Mouse (Mus musculus) embryonic facial prominence, embryonic 13.5 days (tissue): ENCODE results near the gene Lgals2. TPM values are rescaled to one million over a fixed set of nuclear protein-coding genes. Genes with fewer than 3 reads are reported as not detected.

Experiments used
- ATAC-seq: fragments of 200-750 bp; cut with Nextera tagmentation; 2 replicates; pipeline ENCODE4 v1.8.0; 2017; ENCODE audit warnings: low read depth; ENCODE audit not compliant: insufficient number of reproducible peaks, insufficient read depth, low FRiP score, low TSS enrichment
- H3K27ac ChIP-seq: fragments of 300-500 bp; sonication (generic); 2 replicates; pipeline ENCODE4 v1.5.1; 2015; ENCODE audit warnings: moderate library complexity, mild to moderate bottlenecking, inconsistent platforms
- H3K27me3 ChIP-seq: fragments of 300-500 bp; sonication (generic); 2 replicates; pipeline ENCODE4 v1.6.1; 2015; ENCODE audit warnings: mild to moderate bottlenecking, inconsistent platforms
- H3K36me3 ChIP-seq: fragments of 300-500 bp; sonication (generic); 2 replicates; pipeline ENCODE4 v1.6.1; 2015; ENCODE audit warnings: mild to moderate bottlenecking, inconsistent platforms
- H3K4me1 ChIP-seq: fragments of 300-500 bp; sonication (generic); 2 replicates; pipeline ENCODE4 v1.6.1; 2015; ENCODE audit warnings: inconsistent platforms
- H3K4me2 ChIP-seq: fragments of 300-500 bp; sonication (generic); 2 replicates; pipeline ENCODE4 v1.6.1; 2015; ENCODE audit warnings: moderate library complexity, mild to moderate bottlenecking, inconsistent platforms
- H3K4me3 ChIP-seq: fragments of 300-500 bp; sonication (generic); 2 replicates; pipeline ENCODE4 v1.5.1; 2015; ENCODE audit warnings: mild to moderate bottlenecking, inconsistent platforms
- H3K9ac ChIP-seq: fragments of 300-500 bp; sonication (generic); 2 replicates; pipeline ENCODE4 v1.6.1; 2015; ENCODE audit warnings: mild to moderate bottlenecking, inconsistent platforms
- H3K9me3 ChIP-seq: fragments of 300-500 bp; sonication (generic); 2 replicates; pipeline ENCODE4 v1.6.1; 2016; ENCODE audit warnings: inconsistent platforms
- WGBS: fragments of 180-500 bp; shearing (Covaris S2); methylation state at CpG from one replicate; pipeline ENCODE4 v1.1.7; 2015; ENCODE audit warnings: mixed read lengths; 5-methylcytosine and 5-hydroxymethylcytosine counted together
- polyA plus RNA-seq: library from polyadenylated mRNA; unstranded; fragments of >200 nt; fragmentation: Nextera tagmentation; extraction: Ambion mirVana; gene quantifications from 2 replicates; pipeline ENCODE4 v1.2.1, GENCODE M21; 2015

Lgals2 gene
- polyA plus RNA-seq, 1 experiment from 2014 or later: not detected

GRCm38 (mm10) chr15:78872021-78872608, 16.8 kb upstream of the Lgals2 start:
- 40% methylated on average over 5 of the region's 5 CpGs for WGBS

GRCm38 (mm10) chr15:78869775-78870174, 14.4 kb upstream of the Lgals2 start:
- H3K27me3 ChIP-seq: no peaks in the 10 kb centered on the region
- ATAC-seq: no peak
- H3K9ac ChIP-seq: no peak overlapping the region
- no peak overlapping the region for H3K4me3 ChIP-seq
- H3K36me3 ChIP-seq: no peaks in the 10 kb centered on the region
- H3K4me1 ChIP-seq: peaks cover 18% of the 10 kb centered on the region
- H3K4me2 ChIP-seq: no peak overlapping the region
- no peak overlapping the region for H3K27ac ChIP-seq
- H3K9me3 ChIP-seq: no peaks in the 10 kb centered on the region
- WGBS: 30% methylated on average over 6 of the region's 6 CpGs

More at GRCm38 (mm10) chr15:78872021-78872608, 16.8 kb upstream of the Lgals2 start:
- no peak for ATAC-seq
- H3K4me2 ChIP-seq: no peak overlapping the region
- H3K9me3 ChIP-seq: no peaks in the 10 kb centered on the region
- H3K36me3 ChIP-seq: no peaks in the 10 kb centered on the region
- no peaks in the 10 kb centered on the region for H3K27me3 ChIP-seq
- peaks cover 31% of the 10 kb centered on the region for H3K4me1 ChIP-seq
- no peak overlapping the region for H3K9ac ChIP-seq
- H3K4me3 ChIP-seq: no peak overlapping the region
- H3K27ac ChIP-seq: no peak overlapping the region

GRCm38 (mm10) chr15:78868826-78869233, 13.5 kb upstream of the Lgals2 start:
- ATAC-seq: no peak
- Histone ChIP-seq H3K27ac (peak overlapping the region; percentile 79), H3K27me3 (no peaks in the 10 kb centered on the region), H3K9me3 (no peaks in the 10 kb centered on the region), H3K4me3 (no peak overlapping the region), H3K4me2 (peak overlapping the region; percentile 5; the same call in 1 of the 2 replicates), H3K36me3 (no peaks in the 10 kb centered on the region), H3K9ac (0 out of 2 replicates have a peak overlapping the region, but pooled peaks have one; percentile 1), H3K4me1 (peaks cover 21% of the 10 kb centered on the region)
- WGBS: 49% methylated on average over 7 of the region's 7 CpGs

GRCm38 (mm10) chr15:78868398-78868797, 13.1 kb upstream of the Lgals2 start:
- H3K4me1 ChIP-seq: peaks cover 26% of the 10 kb centered on the region
- 0 out of 2 replicates have a peak overlapping the region, but pooled peaks have one; percentile 1 for H3K9ac ChIP-seq

GRCm38 (mm10) chr15:78863852-78864253, 8.5 kb upstream of the Lgals2 start:
- H3K27ac ChIP-seq: peak overlapping the region; percentile 44
- no peak for ATAC-seq
- H3K4me2 ChIP-seq: no peak overlapping the region
- 42% methylated on average over 13 of the region's 13 CpGs for WGBS
- H3K9me3 ChIP-seq: no peaks in the 10 kb centered on the region
- no peaks in the 10 kb centered on the region for H3K27me3 ChIP-seq
- H3K4me1 ChIP-seq: peaks cover 22% of the 10 kb centered on the region
- H3K4me3 ChIP-seq: no peak overlapping the region
- H3K36me3 ChIP-seq: no peaks in the 10 kb centered on the region
- H3K9ac ChIP-seq: peak overlapping the region; percentile 54; the same call in 1 of the 2 replicates

More at GRCm38 (mm10) chr15:78868398-78868797, 13.1 kb upstream of the Lgals2 start:
- Histone ChIP-seq H3K4me2 (peak overlapping the region; percentile 5; the same call in 1 of the 2 replicates), H3K27me3 (no peaks in the 10 kb centered on the region), H3K9me3 (no peaks in the 10 kb centered on the region), H3K27ac (peak overlapping the region; percentile 79), H3K4me3 (no peak overlapping the region), H3K36me3 (no peaks in the 10 kb centered on the region)
- no peak for ATAC-seq
- 6% methylated on average over 9 of the region's 9 CpGs for WGBS

GRCm38 (mm10) chr15:78863154-78863553, 7.8 kb upstream of the Lgals2 start:
- Histone ChIP-seq H3K36me3 (no peaks in the 10 kb centered on the region), H3K27ac (no peak overlapping the region; the same call in 1 of the 2 replicates), H3K9ac (no peak overlapping the region), H3K4me1 (peaks cover 15% of the 10 kb centered on the region), H3K27me3 (no peaks in the 10 kb centered on the region), H3K4me3 (no peak overlapping the region), H3K4me2 (no peak overlapping the region), H3K9me3 (no peaks in the 10 kb centered on the region)
- no peak for ATAC-seq
- WGBS: 73% methylated on average over 2 of the region's 2 CpGs

GRCm38 (mm10) chr15:78862280-78862679, 7.0 kb upstream of the Lgals2 start:
- H3K4me2 ChIP-seq: no peak overlapping the region
- 84% methylated on average over 5 of the region's 5 CpGs for WGBS
- H3K9me3 ChIP-seq: no peaks in the 10 kb centered on the region
- H3K36me3 ChIP-seq: no peaks in the 10 kb centered on the region
- H3K9ac ChIP-seq: no peak overlapping the region
- peaks cover 15% of the 10 kb centered on the region for H3K4me1 ChIP-seq
- no peaks in the 10 kb centered on the region for H3K27me3 ChIP-seq
- no peak overlapping the region for H3K4me3 ChIP-seq
- ATAC-seq: no peak
- H3K27ac ChIP-seq: no peak overlapping the region

- WGBS: 60% methylated on average over 6 of the region's 6 CpGs
- no peak overlapping the region for H3K4me2 ChIP-seq
- H3K9ac ChIP-seq: no peak overlapping the region
- peaks cover 15% of the 10 kb centered on the region for H3K4me1 ChIP-seq
- H3K9me3 ChIP-seq: no peaks in the 10 kb centered on the region
- no peak overlapping the region for H3K27ac ChIP-seq
- no peaks in the 10 kb centered on the region for H3K27me3 ChIP-seq
- ATAC-seq: no peak
- H3K36me3 ChIP-seq: no peaks in the 10 kb centered on the region
- H3K4me3 ChIP-seq: no peak overlapping the region
These were observed 4.4 kb upstream of the Lgals2 start for GRCm38 (mm10) chr15:78859714-78860113.

- Histone ChIP-seq H3K4me1 (peaks cover 15% of the 10 kb centered on the region), H3K27me3 (no peaks in the 10 kb centered on the region), H3K4me2 (no peak overlapping the region), H3K4me3 (no peak overlapping the region), H3K9ac (no peak overlapping the region), H3K9me3 (no peaks in the 10 kb centered on the region), H3K27ac (no peak overlapping the region), H3K36me3 (no peaks in the 10 kb centered on the region)
- no peak for ATAC-seq
- 70% methylated on average over 4 of the region's 4 CpGs for WGBS
These were observed 4.0 kb upstream of the Lgals2 start for GRCm38 (mm10) chr15:78859311-78859710.

- H3K27me3 ChIP-seq: no peaks in the 10 kb centered on the region
- H3K27ac ChIP-seq: no peak overlapping the region
- peaks cover 7% of the 10 kb centered on the region; the same call in 1 of the 2 replicates for H3K4me1 ChIP-seq
- no peaks in the 10 kb centered on the region for H3K36me3 ChIP-seq
- no peak overlapping the region for H3K4me3 ChIP-seq
- H3K9ac ChIP-seq: no peak overlapping the region
- WGBS: 85% methylated on average over 7 of the region's 7 CpGs
- H3K4me2 ChIP-seq: no peak overlapping the region
- ATAC-seq: no peak
- H3K9me3 ChIP-seq: no peaks in the 10 kb centered on the region
These were observed 1.7 kb upstream of the Lgals2 start for GRCm38 (mm10) chr15:78857009-78857408.

GRCm38 (mm10) chr15:78851505-78852153, 3.7 kb downstream of the Lgals2 start:
- H3K4me1 ChIP-seq: peaks cover 4% of the 10 kb centered on the region
- H3K4me2 ChIP-seq: peak overlapping the region; percentile 27; the same call in 1 of the 2 replicates
- no peaks in the 10 kb centered on the region for H3K9me3 ChIP-seq
- ATAC-seq: peak; percentile 70
- peaks cover 19% of the 10 kb centered on the region for H3K36me3 ChIP-seq
- H3K4me3 ChIP-seq: no peak overlapping the region
- H3K27me3 ChIP-seq: no peaks in the 10 kb centered on the region
- no peak overlapping the region for H3K27ac ChIP-seq
- 11% methylated on average over 13 of the region's 13 CpGs for WGBS
- no peak overlapping the region for H3K9ac ChIP-seq

GRCm38 (mm10) chr15:78850944-78851343, 4.4 kb downstream of the Lgals2 start:
- no peaks in the 10 kb centered on the region for H3K9me3 ChIP-seq
- WGBS: 65% methylated on average over 6 of the region's 6 CpGs
- H3K9ac ChIP-seq: no peak overlapping the region

More at GRCm38 (mm10) chr15:78850944-78851343, 4.4 kb downstream of the Lgals2 start:
- no peaks in the 10 kb centered on the region for H3K27me3 ChIP-seq
- H3K4me2 ChIP-seq: no peak overlapping the region
- H3K27ac ChIP-seq: no peak overlapping the region
- H3K4me3 ChIP-seq: no peak overlapping the region
- peaks cover 19% of the 10 kb centered on the region for H3K36me3 ChIP-seq
- no peak for ATAC-seq
- H3K4me1 ChIP-seq: peaks cover 9% of the 10 kb centered on the region
